ENCODE assay signal across 31 mouse cellular contexts in genomic region chr7:132367344-132367743, GRCm38 (mm10).
"Had no signal": no experiment of that assay in that cellular context is flagged by ENCODE, and none has a peak within 500 bp of the region (broad histone marks: within the 10 kb centered on the region; RNA-seq: fewer than 3 reads in every experiment).

No protein-coding gene starts in this region.

- H3K4me3 ChIP-seq: left cerebral cortex, adult 2 months; limb, embryonic 10.5 days; limb, embryonic 12.5 days; limb, embryonic 13.5 days; limb, embryonic 15.5 days; liver, embryonic 12.5 days; liver, embryonic 13.5 days; liver, embryonic 15.5 days; lung, embryonic 15.5 days; megakaryocyte, embryonic 14.5 days; midbrain, embryonic 10.5 days; midbrain, embryonic 12.5 days; midbrain, embryonic 13.5 days; midbrain, embryonic 15.5 days; myocyte; neural tube, embryonic 12.5 days had no signal

- DNase-seq: left cerebral cortex, postnatal 4 days; liver; liver, embryonic 13.5 days; liver, postnatal 0 days; lung, adult 18-20 months; lung, adult 2 months; lung, embryonic 14.5 days; lung, postnatal 10 days; lung, postnatal 14 days; lung, postnatal 36 days; lung, postnatal 4 days; midbrain, embryonic 14.5 days had no signal

- H3K9ac ChIP-seq: limb, embryonic 12.5 days; limb, embryonic 13.5 days; limb, embryonic 15.5 days; liver, embryonic 12.5 days; liver, embryonic 13.5 days; liver, embryonic 14.5 days; liver, embryonic 15.5 days; liver, postnatal 0 days; lung, embryonic 14.5 days; lung, embryonic 15.5 days; midbrain, embryonic 12.5 days; midbrain, embryonic 13.5 days; midbrain, embryonic 15.5 days; neural tube, embryonic 12.5 days had no signal

- H3K4me1 ChIP-seq: midbrain, embryonic 12.5 days had no signal

- H3K27me3 ChIP-seq: limb, embryonic 12.5 days; limb, embryonic 15.5 days; liver, embryonic 12.5 days; lung, embryonic 15.5 days; midbrain, embryonic 13.5 days; midbrain, embryonic 15.5 days; neural tube, embryonic 12.5 days had no signal

- H3K36me3 ChIP-seq: limb, embryonic 10.5 days; limb, embryonic 12.5 days; limb, embryonic 13.5 days; limb, embryonic 15.5 days; liver, embryonic 12.5 days; liver, embryonic 13.5 days; liver, embryonic 15.5 days; lung, embryonic 15.5 days; midbrain, embryonic 10.5 days; midbrain, embryonic 12.5 days; midbrain, embryonic 13.5 days; midbrain, embryonic 15.5 days; neural tube, embryonic 12.5 days had no signal

- ATAC-seq: liver, embryonic 12.5 days; liver, postnatal 0 days; lung, postnatal 0 days; midbrain, embryonic 13.5 days; midbrain, embryonic 15.5 days; midbrain, embryonic 16.5 days had no signal

- H3K9me3 ChIP-seq: limb, embryonic 10.5 days; limb, embryonic 12.5 days; limb, embryonic 13.5 days; limb, embryonic 15.5 days; liver, embryonic 12.5 days; liver, embryonic 13.5 days; liver, embryonic 15.5 days; lung, embryonic 15.5 days; megakaryocyte, embryonic 14.5 days; midbrain, embryonic 10.5 days; midbrain, embryonic 12.5 days; midbrain, embryonic 13.5 days; midbrain, embryonic 15.5 days; neural tube, embryonic 12.5 days had no signal

- H3K27ac ChIP-seq: left cerebral cortex, adult 2 months; limb, embryonic 10.5 days; limb, embryonic 12.5 days; limb, embryonic 13.5 days; limb, embryonic 15.5 days; liver, embryonic 12.5 days; liver, embryonic 13.5 days; liver, embryonic 14.5 days; liver, embryonic 15.5 days; lung, embryonic 15.5 days; macrophage; midbrain, embryonic 10.5 days; midbrain, embryonic 12.5 days; midbrain, embryonic 13.5 days; midbrain, embryonic 15.5 days; neural tube, embryonic 12.5 days had no signal
